Mouse (Mus musculus) gastrocnemius, postnatal 10 days (tissue): ENCODE data around the gene Coro1a. TPM values are rescaled to one million over a fixed set of nuclear protein-coding genes. Genes with fewer than 3 reads are reported as not detected.
"Not testable (repeated sequence)": the region's sequence is repeated elsewhere in the genome, so short reads cannot be mapped to it uniquely, and the experiment has no call there.

Experiments
- DNase-seq: peaks from one replicate; pipeline ENCODE4 v3.0.0; 2021; ENCODE audit warnings: mixed read lengths
- total RNA-seq, 2 experiments: library from RNA; stranded (reverse); gene quantifications; 2 replicates each; pipeline ENCODE4 v1.2.3; 2021

Coro1a gene
- total RNA-seq, 2 experiments from 2014 or later = 5.0 to 7.0 TPM

DNA sequence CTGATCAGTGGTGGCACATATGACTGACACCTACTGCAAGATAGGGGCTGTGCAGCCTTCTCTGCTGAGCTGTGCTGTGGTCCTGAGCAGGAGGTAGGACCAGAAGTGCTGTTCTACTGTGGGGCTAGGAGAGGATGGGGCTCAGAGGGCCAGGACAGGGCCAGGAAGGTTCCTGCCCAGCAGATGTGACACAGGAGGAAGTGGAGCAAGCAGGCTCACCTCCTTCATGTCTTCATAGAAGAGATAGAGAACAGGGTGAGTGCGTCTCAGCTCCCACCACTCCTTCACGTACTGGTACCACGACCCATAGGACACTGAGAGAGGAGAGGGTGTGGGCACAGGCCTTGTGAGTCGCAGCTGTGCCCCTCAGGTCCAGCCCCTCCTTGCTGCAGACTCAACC lies 19.4 kb downstream of the Coro1a start:
- not testable (repeated sequence) for DNase-seq

DNA sequence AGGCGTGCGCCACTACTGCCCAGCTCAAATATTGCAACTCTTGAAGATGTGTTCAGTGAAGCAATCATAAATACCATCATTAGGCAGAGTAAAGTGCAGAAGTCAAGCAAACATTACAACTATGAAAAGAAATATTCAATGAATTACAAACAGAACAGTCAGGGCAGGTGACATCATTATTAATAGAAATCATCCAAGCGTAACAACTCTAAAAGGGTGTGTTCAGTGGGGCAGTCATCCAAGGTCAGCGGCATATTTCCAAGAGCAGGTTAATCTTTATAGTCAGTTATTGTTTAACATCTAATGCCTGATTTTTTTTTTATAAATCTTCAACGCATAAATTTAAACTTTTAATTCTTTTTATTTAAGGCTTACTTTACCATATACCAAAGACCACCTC lies 26.4 kb downstream of the Coro1a start:
- no peak for DNase-seq

- DNase-seq = no peak
Observed at GRCm38 (mm10) chr7:126679683-126680082, 27.9 kb downstream of the Coro1a start.

DNA sequence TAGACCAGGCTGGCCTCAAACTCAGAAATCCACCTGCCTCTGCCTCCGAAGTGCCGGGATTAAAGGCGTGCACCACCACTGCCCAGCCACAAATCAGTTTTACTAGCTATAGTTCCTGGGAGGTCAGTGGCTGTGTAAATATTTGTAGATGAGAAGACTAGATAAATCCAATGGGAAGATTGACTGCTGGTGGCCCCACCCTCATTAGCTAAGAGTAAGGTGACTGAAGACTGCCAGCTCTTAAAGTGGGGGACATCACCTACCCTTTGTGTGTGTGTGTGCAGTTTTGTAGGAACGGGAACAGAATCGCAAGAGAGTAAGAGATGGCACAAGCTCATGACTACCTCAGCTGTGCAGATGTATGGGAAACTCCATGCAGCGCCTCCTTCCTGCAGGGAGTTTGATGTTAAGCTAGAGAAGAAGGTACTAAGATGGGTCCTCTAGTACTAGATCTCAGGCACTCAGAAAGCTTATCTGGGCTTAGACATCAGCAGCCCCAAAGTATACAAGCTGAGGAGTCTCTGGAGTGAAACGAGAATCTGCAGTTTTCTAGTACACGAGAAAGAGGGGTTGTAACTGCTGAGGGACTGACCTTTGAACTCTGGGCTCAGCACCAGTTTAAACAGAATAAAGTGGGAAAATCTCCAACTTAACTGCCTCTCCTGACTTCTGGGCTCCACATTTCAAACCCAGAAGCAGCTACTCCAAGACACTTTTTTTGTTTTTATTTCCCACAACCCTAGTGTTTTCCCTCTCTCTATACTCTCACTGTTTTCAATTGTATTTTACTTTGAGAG lies 28.8 kb downstream of the Coro1a start:
- no peak for DNase-seq

DNA sequence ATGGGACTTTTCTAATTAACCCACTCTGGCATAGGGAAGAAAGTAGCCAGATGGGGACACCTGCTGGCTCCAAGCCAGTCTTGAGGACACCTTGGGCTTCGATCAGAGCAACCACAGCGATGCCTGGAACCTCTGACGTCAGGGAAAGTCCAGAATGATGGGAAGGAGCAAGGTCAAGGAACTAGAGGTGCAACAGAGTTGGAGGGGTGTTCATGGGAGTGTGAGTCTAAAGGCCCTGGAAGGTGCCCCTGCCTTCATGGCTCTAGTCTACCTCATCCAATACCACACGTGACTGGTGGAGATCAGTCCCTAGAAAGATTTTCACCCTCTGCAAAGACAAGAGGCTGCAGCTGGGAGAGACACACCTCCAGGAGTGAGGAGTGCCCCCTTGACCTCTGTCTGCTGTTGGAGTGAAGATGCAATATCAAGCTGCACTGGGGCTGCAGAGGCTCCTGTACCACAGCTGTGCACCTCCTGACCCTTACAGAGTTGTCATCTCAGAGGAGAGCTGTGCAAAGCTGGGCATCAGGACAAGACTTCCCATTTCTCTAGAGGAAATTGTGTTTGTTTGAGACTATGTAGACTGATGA lies 30.9 kb downstream of the Coro1a start:
- no peak for DNase-seq

DNA sequence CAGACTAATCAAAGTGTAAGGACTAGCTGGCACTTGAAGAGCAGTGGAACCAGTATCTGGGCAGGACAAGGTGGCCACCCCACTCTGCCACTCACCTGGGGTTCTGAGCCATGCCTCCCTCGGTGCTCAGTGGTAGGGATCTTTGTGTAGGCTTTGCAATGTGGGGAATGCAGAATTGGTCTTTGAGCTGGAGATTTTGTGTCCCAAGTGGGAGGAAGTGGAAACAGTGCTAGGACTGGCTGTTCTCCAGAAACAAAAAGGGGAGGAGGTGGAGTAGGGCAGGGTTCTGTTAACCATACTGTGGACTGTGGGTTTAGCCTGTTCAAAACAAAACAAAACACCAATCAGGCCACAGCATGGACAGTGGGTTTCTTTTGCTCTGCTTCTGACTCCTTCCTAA lies 31.4 kb downstream of the Coro1a start, which contains the start of gene Sult1a1:
TSS of gene Sult1a1 (minus strand) at position 226 of the 400 bp plus-strand sequence.
- DNase-seq = no peak

GRCm38 (mm10) chr7:126675104-126675503 lies 32.5 kb downstream of the Coro1a start:
- no peak for DNase-seq

DNA sequence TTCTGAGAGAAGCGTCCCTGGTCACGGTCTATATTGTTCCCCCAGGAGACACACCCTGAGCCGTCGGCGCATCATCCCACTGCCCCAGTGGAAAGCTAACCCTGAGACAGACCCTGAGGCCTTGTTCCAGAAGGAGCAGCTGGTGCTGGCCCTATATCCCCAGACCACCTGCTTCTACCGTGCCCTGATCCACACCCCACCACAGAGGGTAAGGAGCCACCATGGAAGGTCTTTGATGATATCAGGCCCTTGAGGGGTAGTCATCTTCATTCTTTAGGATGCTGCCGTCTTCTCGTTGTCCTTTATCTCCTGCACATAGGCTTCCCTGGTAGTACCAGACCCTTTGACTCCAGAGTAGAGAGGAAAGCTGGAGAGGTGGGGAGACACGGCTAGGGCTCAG lies 35.5 kb downstream of the Coro1a start:
- no peak for DNase-seq

GRCm38 (mm10) chr7:126670152-126670551 lies 37.4 kb downstream of the Coro1a start:
- no peak for DNase-seq

DNA sequence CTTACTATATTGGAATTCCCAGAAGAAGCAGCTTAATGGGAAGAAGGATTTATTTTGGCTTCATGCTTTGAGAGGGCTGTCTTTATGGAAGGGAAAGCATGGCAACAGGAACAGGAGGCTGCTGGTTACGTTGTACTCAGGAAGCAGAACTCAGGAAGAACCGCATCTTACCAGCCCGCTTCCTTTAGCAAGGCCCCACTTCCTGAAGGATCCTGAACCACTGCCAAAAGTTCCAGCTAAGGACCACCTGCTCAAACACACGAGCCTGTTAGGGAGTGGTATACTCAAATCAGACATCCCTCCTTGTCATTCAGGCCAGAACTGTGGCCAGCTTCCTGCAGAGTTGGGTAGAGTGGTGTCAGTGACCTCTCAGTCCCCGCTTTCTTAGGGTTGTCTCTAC lies 39.1 kb downstream of the Coro1a start:
- no peak for DNase-seq

DNA sequence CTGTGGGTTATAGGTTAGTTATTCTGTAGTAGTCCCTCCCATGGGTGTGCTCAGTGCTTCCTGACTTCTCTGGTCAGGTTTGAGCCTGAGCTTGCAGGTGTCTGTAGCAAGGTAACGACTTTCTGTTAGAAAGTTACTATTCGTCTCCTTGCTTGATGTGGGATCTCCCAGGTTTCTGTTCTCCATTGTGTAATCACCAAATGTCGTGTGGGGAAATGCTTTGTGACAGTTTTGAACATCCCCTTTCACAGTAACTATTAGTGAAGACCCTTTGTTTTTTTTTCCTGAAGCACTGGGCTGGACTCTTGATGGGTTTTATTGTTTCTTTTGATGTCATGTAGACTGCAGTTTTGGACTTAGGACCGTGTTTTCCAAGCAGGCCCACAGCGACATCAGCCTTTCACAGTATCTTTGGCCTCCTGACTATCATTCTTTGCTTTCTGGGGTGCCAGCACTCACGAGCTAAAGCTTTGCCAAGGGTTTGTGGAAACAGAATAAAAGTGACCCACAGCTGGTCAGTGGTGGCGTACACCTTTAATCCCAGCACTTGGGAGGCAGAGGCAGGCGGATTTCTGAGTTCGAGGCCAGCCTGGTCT lies 40.0 kb downstream of the Coro1a start:
- DNase-seq = no peak

DNA sequence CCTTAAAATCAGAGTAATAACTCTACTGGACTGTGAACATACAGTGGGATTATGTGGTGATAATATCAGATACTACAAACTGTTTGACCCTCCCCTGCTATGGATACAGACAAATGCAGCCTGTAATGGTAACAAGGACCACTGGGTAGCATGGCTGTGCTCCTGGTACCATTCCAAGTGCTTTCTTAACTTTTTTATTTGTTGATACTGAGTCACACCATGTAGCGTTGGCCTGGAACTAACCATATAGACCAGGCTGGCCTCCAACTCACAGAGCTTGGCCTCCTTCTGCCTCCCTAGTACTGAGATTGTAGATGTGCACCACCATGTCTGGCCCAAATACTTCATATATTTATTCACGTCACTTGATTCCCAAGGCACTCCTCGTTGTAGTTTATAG lies 42.3 kb downstream of the Coro1a start:
- no peak for DNase-seq

GRCm38 (mm10) chr7:126663646-126664045 lies 43.9 kb downstream of the Coro1a start:
- DNase-seq = no peak

DNA sequence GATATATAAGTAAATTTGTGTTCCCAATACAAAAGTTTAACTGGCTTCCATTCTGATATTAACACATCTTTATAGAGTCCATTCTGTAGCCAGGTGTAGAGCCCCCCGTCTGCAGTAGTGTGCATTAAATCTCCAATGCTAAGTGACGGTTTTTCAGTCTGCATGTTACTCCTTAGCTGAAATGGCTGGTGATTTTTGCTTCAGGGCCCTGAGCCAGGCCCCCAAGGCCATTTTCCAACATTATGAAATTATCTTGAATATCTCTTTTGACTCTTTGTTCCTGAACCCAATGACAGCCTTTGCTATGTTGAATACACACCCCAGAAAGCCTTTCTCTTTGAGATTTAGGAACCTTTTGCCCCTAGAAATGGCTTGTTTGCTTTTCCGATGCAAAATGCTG lies 47.8 kb downstream of the Coro1a start:
- no peak for DNase-seq

- DNase-seq = no peak
Observed at GRCm38 (mm10) chr7:126657522-126657921, 50.1 kb downstream of the Coro1a start.

DNA sequence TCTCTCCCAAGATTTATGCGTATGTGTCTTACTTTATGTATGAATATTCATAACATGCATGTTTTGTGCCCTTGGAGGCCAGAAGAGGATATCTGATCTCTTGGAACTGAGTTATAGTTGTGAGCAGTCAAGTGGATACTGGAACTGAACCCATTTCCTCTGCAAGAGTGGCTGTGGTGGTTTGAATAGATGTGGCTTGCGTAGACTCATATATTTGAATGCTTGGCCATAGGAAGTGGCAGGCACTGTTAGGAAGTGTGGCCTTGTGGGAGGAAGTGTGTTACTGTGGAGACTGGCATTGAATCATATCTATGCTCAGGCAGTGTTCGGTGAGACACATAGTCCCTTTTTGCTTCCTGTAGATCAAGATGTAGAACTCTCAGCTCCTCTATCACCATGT lies 51.9 kb downstream of the Coro1a start:
- no peak for DNase-seq

DNA sequence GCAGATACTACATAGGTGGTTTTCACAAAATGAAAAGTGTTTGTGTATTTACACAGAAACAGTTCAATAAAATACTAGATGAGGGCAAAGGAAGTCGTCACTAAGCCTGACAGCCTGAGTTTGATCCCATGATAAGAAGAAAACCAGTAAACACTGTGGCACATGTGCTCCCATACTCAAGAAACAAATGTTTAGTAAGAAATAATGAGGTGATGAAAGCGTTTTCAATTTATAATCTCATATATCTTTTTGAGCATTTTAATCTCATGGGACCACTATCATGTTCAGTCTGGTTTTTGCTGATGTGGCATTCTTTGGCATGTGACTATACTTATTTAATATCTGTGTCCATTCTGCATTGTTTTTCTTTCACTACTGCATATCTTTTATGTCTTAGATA lies 53.6 kb downstream of the Coro1a start:
- no peak for DNase-seq

GRCm38 (mm10) chr7:126650852-126651251 lies 56.7 kb downstream of the Coro1a start:
- DNase-seq = no peak

Other genes with a start within 250 kb of the Coro1a start
- gene Atp2a1, start 244.7 kb downstream of the Coro1a start, total RNA-seq = over 10,000 TPM; 11,325 to 12,607 TPM
- 10 to 100 TPM; 52.0 to 53.7 TPM for gene Sh2b1, start 232.4 kb downstream of the Coro1a start, total RNA-seq
- gene Tufm, start 220.4 kb downstream of the Coro1a start, total RNA-seq = 100 to 1,000 TPM in 1 of 2 experiments, 10 to 100 TPM in 1; 99.0 to 114 TPM
- 10 to 100 TPM; 33.6 to 45.6 TPM for gene Atxn2l, start 204.3 kb downstream of the Coro1a start, total RNA-seq
- gene Eif3c, start 141.4 kb downstream of the Coro1a start, total RNA-seq = 100 to 1,000 TPM; 147 to 153 TPM
- gene Apobr, start 122.8 kb downstream of the Coro1a start, total RNA-seq = 1 to 10 TPM in 1 of 2 experiments, under 1 TPM in 1; 0.59 to 1.0 TPM
- gene Cln3, start 122.0 kb downstream of the Coro1a start, total RNA-seq = 10 to 100 TPM in 1 of 2 experiments, 1 to 10 TPM in 1; 6.3 to 14.3 TPM
- gene Il27, start 112.8 kb downstream of the Coro1a start, total RNA-seq = not detected
- gene Nupr1, start 76.9 kb downstream of the Coro1a start, total RNA-seq = 10 to 100 TPM; 19.0 to 25.3 TPM
- gene Sgf29, start 58.5 kb downstream of the Coro1a start, total RNA-seq = 10 to 100 TPM; 21.9 to 22.9 TPM
- 10 to 100 TPM; 13.8 to 24.7 TPM for gene Sult1a1, start 31.4 kb downstream of the Coro1a start, total RNA-seq
- gene Bola2, start 12.4 kb downstream of the Coro1a start, total RNA-seq = 10 to 100 TPM; 53.6 to 54.4 TPM
- gene Slx1b, start 12.0 kb downstream of the Coro1a start, total RNA-seq = 1 to 10 TPM; 4.2 to 6.1 TPM
- gene Mapk3, start 51.8 kb upstream of the Coro1a start, total RNA-seq = 10 to 100 TPM; 43.7 to 54.7 TPM
- 1 to 10 TPM; 1.0 to 4.0 TPM for gene Gdpd3, start 58.5 kb upstream of the Coro1a start, total RNA-seq
- gene Ypel3, start 69.2 kb upstream of the Coro1a start, total RNA-seq = 10 to 100 TPM; 56.3 to 62.9 TPM
- under 1 TPM; 0.38 to 0.75 TPM for gene Tbx6, start 73.7 kb upstream of the Coro1a start, total RNA-seq
- 10 to 100 TPM; 44.2 to 48.8 TPM for gene Ppp4c, start 84.7 kb upstream of the Coro1a start, total RNA-seq
- gene Fam57b, start 89.9 kb upstream of the Coro1a start, total RNA-seq = 10 to 100 TPM; 10.3 to 10.5 TPM
- gene 4930451I11Rik, start 123.9 kb upstream of the Coro1a start, total RNA-seq = not detected
- gene Doc2a, start 139.6 kb upstream of the Coro1a start, total RNA-seq = under 1 TPM; 0.14 to 0.68 TPM
- gene Hirip3, start 154.2 kb upstream of the Coro1a start, total RNA-seq = 10 to 100 TPM; 11.9 to 18.1 TPM
- 10 to 100 TPM; 18.6 to 23.6 TPM for gene Ino80e, start 154.6 kb upstream of the Coro1a start, total RNA-seq
- 10 to 100 TPM; 40.2 to 52.3 TPM for gene Taok2, start 176.9 kb upstream of the Coro1a start, total RNA-seq
- gene Tmem219, start 215.1 kb upstream of the Coro1a start, total RNA-seq = 10 to 100 TPM; 16.2 to 17.3 TPM
- 1 to 10 TPM; 3.7 to 5.0 TPM for gene Kctd13, start 221.1 kb upstream of the Coro1a start, total RNA-seq
- gene Asphd1, start 241.8 kb upstream of the Coro1a start, total RNA-seq = under 1 TPM in 1 of 2 experiments, not detected in 1; 0.35 TPM
- gene Sez6l2, start 242.8 kb upstream of the Coro1a start, total RNA-seq = 10 to 100 TPM in 1 of 2 experiments, 1 to 10 TPM in 1; 5.9 to 10.5 TPM